Mouse (Mus musculus): ENCODE data around the gene Jkamp. TPM values are rescaled to one million over a fixed set of nuclear protein-coding genes. Genes with fewer than 3 reads are reported as not detected.
A peak's percentile ranks its signal among the peaks of the same experiment; 100 is the strongest.

The Jkamp gene
- polyA plus RNA-seq, 1 experiment from 2014 or later, result 123 TPM

GRCm38 (mm10) chr12:72096966-72097365, 11.6 kb downstream of the Jkamp start:
- Histone ChIP-seq H3K4me3 (no peak overlapping the region), H3K9ac (replicated peaks) (no peak overlapping the region), H3K27me3 (no peaks in the 10 kb centered on the region), H3K4me2 (replicated peaks) (no peak overlapping the region), H3K36me3 (peaks cover 78% of the 10 kb centered on the region), H3K9me3 (no peaks in the 10 kb centered on the region), H3K27ac (replicated peaks) (no peak overlapping the region), H3K4me1 (no peaks in the 10 kb centered on the region)
- no peak for ATAC-seq (replicated peaks)
- 96% methylated on average over 8 of the region's 8 CpGs for whole genome bisulfite sequencing

- H3K9ac ChIP-seq (replicated peaks), result no peak overlapping the region
- 85% methylated on average over 6 of the region's 6 CpGs for WGBS
- H3K27me3 ChIP-seq, result no peaks in the 10 kb centered on the region
- no peaks in the 10 kb centered on the region for H3K9me3 ChIP-seq
- no peak for ATAC-seq (replicated peaks)
- H3K4me2 ChIP-seq (replicated peaks), result no peak overlapping the region
- no peak overlapping the region for H3K4me3 ChIP-seq
- peaks cover 4% of the 10 kb centered on the region; the same call in 1 of the 2 replicates for H3K4me1 ChIP-seq
- H3K27ac ChIP-seq (replicated peaks), result no peak overlapping the region
- H3K36me3 ChIP-seq, result peaks cover 25% of the 10 kb centered on the region
Observed at GRCm38 (mm10) chr12:72102776-72103175, 17.4 kb downstream of the Jkamp start.

GRCm38 (mm10) chr12:72104027-72104426, 18.6 kb downstream of the Jkamp start:
- WGBS, result 83% methylated on average over 5 of the region's 5 CpGs
- Histone ChIP-seq H3K4me2 (replicated peaks) (no peak overlapping the region), H3K9ac (replicated peaks) (no peak overlapping the region), H3K27me3 (no peaks in the 10 kb centered on the region), H3K27ac (replicated peaks) (no peak overlapping the region), H3K9me3 (no peaks in the 10 kb centered on the region), H3K36me3 (peaks cover 19% of the 10 kb centered on the region), H3K4me3 (no peak overlapping the region), H3K4me1 (peaks cover 4% of the 10 kb centered on the region; the same call in 1 of the 2 replicates)
- ATAC-seq (replicated peaks), result no peak

- 30% methylated on average over 14 of the region's 14 CpGs for WGBS
- ATAC-seq (replicated peaks), result peak; percentile 60
Observed at GRCm38 (mm10) chr12:72104525-72105281, 19.3 kb downstream of the Jkamp start.

GRCm38 (mm10) chr12:72115126-72115525, 29.7 kb downstream of the Jkamp start:
- Histone ChIP-seq H3K36me3 (no peaks in the 10 kb centered on the region), H3K9ac (replicated peaks) (no peak overlapping the region), H3K4me2 (replicated peaks) (no peak overlapping the region), H3K4me3 (no peak overlapping the region), H3K4me1 (no peaks in the 10 kb centered on the region), H3K9me3 (no peaks in the 10 kb centered on the region), H3K27ac (replicated peaks) (no peak overlapping the region), H3K27me3 (no peaks in the 10 kb centered on the region)
- no peak for ATAC-seq (replicated peaks)
- 82% methylated on average over 6 of the region's 6 CpGs for WGBS

More at GRCm38 (mm10) chr12:72104525-72105281, 19.3 kb downstream of the Jkamp start:
- H3K9me3 ChIP-seq, result no peaks in the 10 kb centered on the region
- no peak overlapping the region for H3K27ac ChIP-seq (replicated peaks)
- H3K4me1 ChIP-seq, result peaks cover 4% of the 10 kb centered on the region; the same call in 1 of the 2 replicates
- no peak overlapping the region for H3K4me3 ChIP-seq
- H3K4me2 ChIP-seq (replicated peaks), result no peak overlapping the region
- no peak overlapping the region for H3K9ac ChIP-seq (replicated peaks)
- H3K27me3 ChIP-seq, result no peaks in the 10 kb centered on the region
- peaks cover 18% of the 10 kb centered on the region for H3K36me3 ChIP-seq

- ATAC-seq (replicated peaks), result no peak
- Histone ChIP-seq H3K27me3 (no peaks in the 10 kb centered on the region), H3K4me1 (no peaks in the 10 kb centered on the region), H3K27ac (replicated peaks) (no peak overlapping the region), H3K36me3 (no peaks in the 10 kb centered on the region), H3K9ac (replicated peaks) (no peak overlapping the region), H3K4me3 (no peak overlapping the region), H3K9me3 (no peaks in the 10 kb centered on the region), H3K4me2 (replicated peaks) (no peak overlapping the region)
- WGBS, result 88% methylated on average over 22 of the region's 23 CpGs
Observed at GRCm38 (mm10) chr12:72115686-72116345, 30.4 kb downstream of the Jkamp start.

GRCm38 (mm10) chr12:72129203-72129602, 43.8 kb downstream of the Jkamp start:
- Histone ChIP-seq H3K4me2 (replicated peaks) (no peak overlapping the region), H3K36me3 (no peaks in the 10 kb centered on the region), H3K27me3 (no peaks in the 10 kb centered on the region), H3K9ac (replicated peaks) (no peak overlapping the region), H3K9me3 (no peaks in the 10 kb centered on the region), H3K4me3 (no peak overlapping the region), H3K27ac (replicated peaks) (no peak overlapping the region), H3K4me1 (no peaks in the 10 kb centered on the region)
- 93% methylated on average over 10 of the region's 10 CpGs for WGBS
- ATAC-seq (replicated peaks), result no peak

- no peak for ATAC-seq (replicated peaks)
Observed at GRCm38 (mm10) chr12:72150786-72151185, 65.4 kb downstream of the Jkamp start.

More at GRCm38 (mm10) chr12:72150786-72151185, 65.4 kb downstream of the Jkamp start:
- Histone ChIP-seq H3K4me3 (no peak overlapping the region), H3K9me3 (no peaks in the 10 kb centered on the region), H3K4me1 (no peaks in the 10 kb centered on the region), H3K9ac (replicated peaks) (no peak overlapping the region), H3K27ac (replicated peaks) (no peak overlapping the region), H3K27me3 (no peaks in the 10 kb centered on the region), H3K4me2 (replicated peaks) (no peak overlapping the region), H3K36me3 (no peaks in the 10 kb centered on the region)
- 52% methylated on average over 4 of the region's 4 CpGs for WGBS

Small RNA genes within 50 kb of the gene (microRNA-seq; reads per million reads assigned to microRNA genes)
- not detected for gene Gm24466

Other genes with a start within 250 kb of the Jkamp start
- gene Gpr135, start 14.5 kb upstream of the Jkamp start, polyA plus RNA-seq (2015; fragmentation: Nextera tagmentation; extraction: Ambion mirVana), result 4.0 and 4.2 TPM in 2 replicates
- gene L3hypdh, start 150 bp upstream of the Jkamp start, polyA plus RNA-seq (2015; fragmentation: Nextera tagmentation; extraction: Ambion mirVana), result 7.4 and 8.2 TPM in 2 replicates
- not detected in 2 replicates for gene Ccdc175, start 99.4 kb downstream of the Jkamp start, polyA plus RNA-seq (2015; fragmentation: Nextera tagmentation; extraction: Ambion mirVana)